Comparison of ENCODE assay signal across 15 mouse cellular contexts in genomic region chr10:26014298-26014697, GRCm38 (mm10).
"Had no signal": no experiment of that assay in that cellular context is flagged by ENCODE, and none has a peak within 500 bp of the region (broad histone marks: within the 10 kb centered on the region; RNA-seq: fewer than 3 reads in every experiment).

No protein-coding gene starts in this region.

- DNase-seq: heart, postnatal 10 days; heart, postnatal 36 days; heart, postnatal 4 days; kidney, adult 11 months; kidney, adult 18-20 months; kidney, adult 2 months; kidney, adult 8-10 months; kidney, adult 9 months; kidney, postnatal 10 days; kidney, postnatal 14 days; kidney, postnatal 25 days; kidney, postnatal 36 days; kidney, postnatal 4 days; layer of hippocampus, adult 9-11 months; layer of hippocampus, postnatal 36 days had no signal
